Mouse (Mus musculus): ENCODE data around the gene Cdh6. TPM values are rescaled to one million over a fixed set of nuclear protein-coding genes. Genes with fewer than 3 reads are reported as not detected.

Cdh6 gene
- polyA plus RNA-seq, 2 experiments: 0.01 to 0.04 TPM

- no peak for DNase-seq (ENCODE audit: low read depth in 3 of 3, low spot score in 3 of 3)
- TF ChIP-seq EP300 (IDR thresholded peaks at IDR 0.05; ENCODE audit: low read depth) (no peak), CTCF (IDR thresholded peaks at IDR 0.05; ENCODE audit: low read depth) (no peak)
- H3K9ac ChIP-seq (replicated peaks): no peak overlapping the region
- no peaks in the 10 kb centered on the region for H3K9me3 ChIP-seq (ENCODE audit: control insufficient read depth, low read length)
- H3K27me3 ChIP-seq (ENCODE audit: control insufficient read depth, insufficient read depth, low read length): no peaks in the 10 kb centered on the region
- H3K4me3 ChIP-seq (ENCODE audit: insufficient read depth in 1 of 2, low read depth in 2 of 2, low read length in 2 of 2): no peak overlapping the region
- H3K36me3 ChIP-seq (replicated peaks; ENCODE audit: control insufficient read depth, insufficient read depth, low read depth): no peaks in the 10 kb centered on the region
- H3K4me2 ChIP-seq (ENCODE audit: low read depth): no peak overlapping the region
- H3K4me1 ChIP-seq (replicated peaks; ENCODE audit: control insufficient read depth in 2 of 2, insufficient read depth in 2 of 2, low read length in 1 of 2): no peaks in the 10 kb centered on the region
- WGBS (ENCODE audit: insufficient replicate concordance): 77% methylated on average over 6 of the region's 6 CpGs
- H3K27ac ChIP-seq: no peak overlapping the region
- ATAC-seq (ENCODE audit: insufficient read depth): no peak
These were observed 36.3 kb downstream of the Cdh6 start for GRCm38 (mm10) chr15:13137166-13137565.

GRCm38 (mm10) chr15:13134086-13134485 lies 39.4 kb downstream of the Cdh6 start:
- Histone ChIP-seq H3K27ac (no peak overlapping the region), H3K27me3 (ENCODE audit: control insufficient read depth, insufficient read depth, low read length) (no peaks in the 10 kb centered on the region), H3K9me3 (ENCODE audit: control insufficient read depth, low read length) (no peaks in the 10 kb centered on the region), H3K9ac (replicated peaks) (no peak overlapping the region), H3K4me3 (ENCODE audit: insufficient read depth in 1 of 2, low read depth in 2 of 2, low read length in 2 of 2) (no peak overlapping the region), H3K4me2 (ENCODE audit: low read depth) (no peak overlapping the region), H3K36me3 (replicated peaks; ENCODE audit: control insufficient read depth, insufficient read depth, low read depth) (no peaks in the 10 kb centered on the region), H3K4me1 (replicated peaks; ENCODE audit: control insufficient read depth in 2 of 2, insufficient read depth in 2 of 2, low read length in 1 of 2) (no peaks in the 10 kb centered on the region)
- DNase-seq (ENCODE audit: low read depth in 3 of 3, low spot score in 3 of 3) (no peak), ATAC-seq (ENCODE audit: insufficient read depth) (no peak)
- no peak for TF ChIP-seq EP300 (IDR thresholded peaks at IDR 0.05; ENCODE audit: low read depth)
- no peak for TF ChIP-seq CTCF (IDR thresholded peaks at IDR 0.05; ENCODE audit: low read depth)
- 52% methylated on average over 1 of the region's 1 CpGs for WGBS (ENCODE audit: insufficient replicate concordance)

GRCm38 (mm10) chr15:13133370-13133769 lies 40.1 kb downstream of the Cdh6 start:
- TF ChIP-seq EP300 (IDR thresholded peaks at IDR 0.05; ENCODE audit: low read depth) (no peak), CTCF (IDR thresholded peaks at IDR 0.05; ENCODE audit: low read depth) (no peak)

GRCm38 (mm10) chr15:13132493-13132892 lies 41.0 kb downstream of the Cdh6 start:
- WGBS (ENCODE audit: insufficient replicate concordance): 61% methylated on average over 3 of the region's 3 CpGs
- no peak for DNase-seq (ENCODE audit: low read depth in 3 of 3, low spot score in 3 of 3)
- TF ChIP-seq EP300 (IDR thresholded peaks at IDR 0.05; ENCODE audit: low read depth): no peak
- no peak for TF ChIP-seq CTCF (IDR thresholded peaks at IDR 0.05; ENCODE audit: low read depth)
- no peak overlapping the region for H3K4me2 ChIP-seq (ENCODE audit: low read depth)
- no peak for ATAC-seq (ENCODE audit: insufficient read depth)
- no peaks in the 10 kb centered on the region for H3K9me3 ChIP-seq (ENCODE audit: control insufficient read depth, low read length)
- no peak overlapping the region for H3K4me3 ChIP-seq (ENCODE audit: insufficient read depth in 1 of 2, low read depth in 2 of 2, low read length in 2 of 2)
- H3K27me3 ChIP-seq (ENCODE audit: control insufficient read depth, insufficient read depth, low read length): no peaks in the 10 kb centered on the region
- H3K36me3 ChIP-seq (replicated peaks; ENCODE audit: control insufficient read depth, insufficient read depth, low read depth): no peaks in the 10 kb centered on the region
- no peak overlapping the region for H3K9ac ChIP-seq (replicated peaks)
- H3K27ac ChIP-seq: no peak overlapping the region
- H3K4me1 ChIP-seq (replicated peaks; ENCODE audit: control insufficient read depth in 2 of 2, insufficient read depth in 2 of 2, low read length in 1 of 2): no peaks in the 10 kb centered on the region

More at GRCm38 (mm10) chr15:13133370-13133769, 40.1 kb downstream of the Cdh6 start:
- Histone ChIP-seq H3K4me3 (ENCODE audit: insufficient read depth in 1 of 2, low read depth in 2 of 2, low read length in 2 of 2) (no peak overlapping the region), H3K4me2 (ENCODE audit: low read depth) (no peak overlapping the region), H3K27ac (no peak overlapping the region), H3K9me3 (ENCODE audit: control insufficient read depth, low read length) (no peaks in the 10 kb centered on the region), H3K36me3 (replicated peaks; ENCODE audit: control insufficient read depth, insufficient read depth, low read depth) (no peaks in the 10 kb centered on the region), H3K27me3 (ENCODE audit: control insufficient read depth, insufficient read depth, low read length) (no peaks in the 10 kb centered on the region), H3K4me1 (replicated peaks; ENCODE audit: control insufficient read depth in 2 of 2, insufficient read depth in 2 of 2, low read length in 1 of 2) (no peaks in the 10 kb centered on the region), H3K9ac (replicated peaks) (no peak overlapping the region)
- ATAC-seq (ENCODE audit: insufficient read depth): no peak
- DNase-seq (ENCODE audit: low read depth in 3 of 3, low spot score in 3 of 3): no peak
- WGBS (ENCODE audit: insufficient replicate concordance): 63% methylated on average over 8 of the region's 8 CpGs

DNA sequence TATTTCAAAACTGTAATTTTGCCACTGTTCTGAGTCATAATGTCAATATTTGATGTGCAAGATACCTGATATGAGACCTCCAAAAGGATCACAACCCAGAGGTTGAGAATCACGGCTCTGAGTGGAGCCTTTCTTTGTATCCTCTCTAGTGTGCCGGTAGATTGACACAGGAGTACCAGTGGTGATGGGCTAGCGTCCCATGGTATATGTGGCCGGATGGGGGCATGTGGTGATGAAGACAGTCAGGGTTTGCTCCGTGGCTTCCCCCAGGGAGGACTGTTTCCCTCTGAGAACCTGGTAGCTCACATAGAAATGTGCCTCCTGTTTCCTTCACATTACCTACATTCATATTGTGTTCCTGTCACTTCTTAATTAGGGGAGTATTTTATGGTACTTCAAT lies 43.2 kb downstream of the Cdh6 start:
- Histone ChIP-seq H3K9me3 (ENCODE audit: control insufficient read depth, low read length) (no peaks in the 10 kb centered on the region), H3K36me3 (replicated peaks; ENCODE audit: control insufficient read depth, insufficient read depth, low read depth) (no peaks in the 10 kb centered on the region), H3K4me1 (replicated peaks; ENCODE audit: control insufficient read depth in 2 of 2, insufficient read depth in 2 of 2, low read length in 1 of 2) (no peaks in the 10 kb centered on the region), H3K27me3 (ENCODE audit: control insufficient read depth, insufficient read depth, low read length) (no peaks in the 10 kb centered on the region), H3K27ac (no peak overlapping the region), H3K4me3 (ENCODE audit: insufficient read depth in 1 of 2, low read depth in 2 of 2, low read length in 2 of 2) (no peak overlapping the region), H3K9ac (replicated peaks) (no peak overlapping the region), H3K4me2 (ENCODE audit: low read depth) (no peak overlapping the region)
- no peak for ATAC-seq (ENCODE audit: insufficient read depth)
- no peak for DNase-seq (ENCODE audit: low read depth in 3 of 3, low spot score in 3 of 3)
- WGBS (ENCODE audit: insufficient replicate concordance): 63% methylated on average over 5 of the region's 5 CpGs
- no peak for TF ChIP-seq CTCF (IDR thresholded peaks at IDR 0.05; ENCODE audit: low read depth)
- no peak for TF ChIP-seq EP300 (IDR thresholded peaks at IDR 0.05; ENCODE audit: low read depth)
